Mouse (Mus musculus): ENCODE results near the gene Snx29.

DNA sequence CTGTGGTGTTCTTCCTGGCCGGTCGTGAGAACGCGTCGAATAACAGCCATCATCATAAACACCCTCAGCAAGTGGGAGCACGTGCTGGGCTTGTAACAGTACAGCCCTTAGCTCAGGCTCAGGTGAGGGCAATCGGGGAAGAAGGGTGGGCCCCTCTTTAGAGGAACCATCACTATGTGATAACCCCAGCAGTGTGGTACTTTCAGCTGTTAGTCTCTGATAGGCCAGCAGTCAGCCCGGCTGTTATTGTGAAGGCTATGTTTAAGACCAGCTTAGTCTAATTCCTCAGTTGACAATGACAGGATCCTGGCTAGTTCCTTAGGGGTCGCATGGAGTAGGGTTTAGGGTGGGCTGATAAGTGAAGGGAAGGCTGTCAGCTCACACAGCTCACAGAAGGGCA, 362.6 kb downstream of the Snx29 start:
- TF ChIP-seq CTCF (IDR thresholded peaks at IDR 0.05; ENCODE audit: low read depth, low read length) (no peak), POLR2A (IDR thresholded peaks at IDR 0.05; ENCODE audit: extremely low read depth, insufficient read depth, low read length) (no peak)
